Mouse (Mus musculus): Measurements from ENCODE around the gene Cd5.

DNA sequence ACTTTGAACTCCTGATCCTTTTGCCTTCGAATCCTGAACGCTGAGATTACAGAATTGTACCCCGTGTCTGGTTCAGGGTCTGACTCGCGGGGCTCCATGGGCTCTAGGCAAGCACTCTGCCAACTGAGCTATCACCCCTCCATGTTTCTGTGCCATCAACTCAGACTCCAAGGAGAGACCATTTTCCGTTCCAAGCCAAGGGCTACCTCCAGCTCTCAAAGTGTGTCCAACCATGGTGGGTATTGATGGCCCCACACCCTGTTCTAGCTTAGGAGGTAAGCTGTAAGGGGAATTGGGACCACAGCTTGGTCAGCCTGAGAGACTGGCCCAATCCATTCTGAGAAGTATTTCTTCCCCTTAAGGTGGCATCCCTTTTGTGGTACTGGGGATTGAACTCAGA, 10.5 kb upstream of the Cd5 start:
- TF ChIP-seq CTCF (IDR thresholded peaks at IDR 0.05; ENCODE audit: low read depth, low read length) (no peak), POLR2A (IDR thresholded peaks at IDR 0.05; ENCODE audit: insufficient read depth, low read length) (no peak)

All from ES-Bruce4 (cell line).